Comparison of ENCODE assay signal across 8 mouse cellular contexts in the genomic region with DNA sequence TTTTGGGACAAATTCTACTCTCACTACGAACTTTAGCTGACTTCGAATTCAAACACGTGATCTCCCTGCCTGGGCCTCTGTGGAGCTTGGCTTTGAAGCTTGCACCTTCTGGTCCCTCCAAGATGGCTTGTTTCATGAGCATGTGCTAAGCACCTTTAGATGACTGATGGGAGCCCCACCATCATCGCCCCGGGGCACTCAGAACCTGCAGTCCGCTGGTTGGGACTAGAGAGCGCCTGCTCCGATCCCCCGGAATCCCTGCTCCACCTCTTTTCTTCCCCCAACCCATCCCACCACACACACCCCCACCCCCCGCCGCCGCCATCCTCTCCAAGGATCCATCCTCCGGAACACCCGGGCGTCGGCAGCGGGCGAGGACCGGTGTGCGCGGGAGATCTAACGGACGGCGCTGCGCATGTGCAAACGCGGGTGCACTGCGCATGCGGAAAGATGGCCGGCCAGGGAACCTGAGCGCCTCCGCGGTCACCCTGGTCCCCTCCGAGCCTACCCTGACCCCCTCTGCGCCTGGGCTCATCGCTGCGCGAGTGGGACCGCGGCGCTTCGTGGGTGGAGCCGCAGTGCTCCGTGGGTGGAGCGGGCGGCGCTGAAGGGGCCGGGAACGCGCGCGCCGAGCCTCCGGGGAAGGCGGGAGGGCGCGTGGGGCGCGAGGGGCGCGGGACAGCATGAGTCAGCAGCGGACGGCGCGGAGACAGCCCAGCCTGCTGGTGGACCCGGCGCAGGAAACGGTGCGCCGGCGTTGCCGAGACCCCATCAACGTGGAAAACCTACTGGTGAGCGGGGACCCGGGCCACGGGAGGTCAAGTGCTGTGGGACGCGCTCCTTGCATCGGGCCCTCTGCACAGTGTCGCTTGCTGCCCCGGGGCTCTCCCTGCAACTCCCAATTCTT. TPM values are rescaled to one million over a fixed set of nuclear protein-coding genes. Genes with fewer than 3 reads are reported as not detected.
DNase-seq lines count a peak whose midpoint lies in the region; ATAC-seq and TF ChIP-seq lines count a peak whose summit lies in the region.

TSS of gene E2f6 (plus strand) at position 439 of the 907 bp plus-strand sequence.

- peak; percentile 73 for ATAC-seq in cerebellum, adult (ENCODE audit: insufficient number of reproducible peaks, low FRiP score, low TSS enrichment)
- peak; percentile 91 for ATAC-seq in forebrain, embryonic 14.5 days
- peak; percentile 86 for ATAC-seq in liver, postnatal 0 days
- ATAC-seq in neural tube, embryonic 13.5 days (ENCODE audit: low read depth) = peak; percentile 90

- H3K4me3 ChIP-seq in E14TG2a.4 (replicated peaks; ENCODE audit: low read length) = peak within 1 kb of the TSS; percentile 83
- H3K4me3 ChIP-seq in forebrain, embryonic 14.5 days (ENCODE audit: low read depth, low read length) = peak within 1 kb of the TSS; percentile 85
- peak within 1 kb of the TSS; percentile 92 for H3K4me3 ChIP-seq in liver, postnatal 0 days (ENCODE audit: low read depth, low read length)
- H3K4me3 ChIP-seq in neural tube, embryonic 13.5 days = peak within 1 kb of the TSS; percentile 89
- H3K4me3 ChIP-seq in testis, adult 2 months (ENCODE audit: control insufficient read depth, low read depth, low read length) = peak within 1 kb of the TSS; percentile 78

- TF ChIP-seq EP300 in liver, postnatal 0 days (IDR thresholded peaks at IDR 0.05; ENCODE audit: low read depth) = no peak

- intact Hi-C loops in heart, postnatal 10 days (cut with DNase I) = no loop called here

- no peak for TF ChIP-seq CTCF in E14TG2a.4 (conservative IDR thresholded peaks at IDR 0.05; ENCODE audit: low read length)
- TF ChIP-seq CTCF in liver, postnatal 0 days (IDR thresholded peaks at IDR 0.05; ENCODE audit: low read depth) = no peak
- TF ChIP-seq CTCF in testis, adult 2 months (IDR thresholded peaks at IDR 0.05; ENCODE audit: control insufficient read depth, insufficient read depth, insufficient replicate concordance, low read depth, low read length) = no peak

- peaks cover 3% of the 10 kb centered on the region; the same call in 1 of the 2 replicates for H3K9me3 ChIP-seq in E14TG2a.4 (ENCODE audit: low read length)
- no peaks in the 10 kb centered on the region for H3K9me3 ChIP-seq in forebrain, embryonic 14.5 days (replicated peaks; ENCODE audit: control insufficient read depth, low read length)
- H3K9me3 ChIP-seq in liver, postnatal 0 days (ENCODE audit: low read length) = no peaks in the 10 kb centered on the region
- no peaks in the 10 kb centered on the region for H3K9me3 ChIP-seq in neural tube, embryonic 13.5 days

- H3K9ac ChIP-seq in forebrain, embryonic 14.5 days (ENCODE audit: low read length) = peak within 1 kb of the TSS; percentile 89
- H3K9ac ChIP-seq in liver, postnatal 0 days (replicated peaks) = peak within 1 kb of the TSS; percentile 81
- H3K9ac ChIP-seq in neural tube, embryonic 13.5 days = peak within 1 kb of the TSS; percentile 91

- H3K4me1 ChIP-seq in E14TG2a.4 (replicated peaks; ENCODE audit: low read depth, low read length) = peaks cover 10% of the 10 kb centered on the region
- peaks cover 10% of the 10 kb centered on the region; the same call in 1 of the 2 replicates for H3K4me1 ChIP-seq in forebrain, embryonic 14.5 days (ENCODE audit: control insufficient read depth, insufficient read depth, low read length)
- peaks cover 16% of the 10 kb centered on the region for H3K4me1 ChIP-seq in liver, postnatal 0 days (ENCODE audit: insufficient read depth)
- peaks cover 20% of the 10 kb centered on the region for H3K4me1 ChIP-seq in neural tube, embryonic 13.5 days (replicated peaks)
- peaks cover 5% of the 10 kb centered on the region for H3K4me1 ChIP-seq in testis, adult 2 months (ENCODE audit: control insufficient read depth, insufficient read depth, low read length)

- H3K27ac ChIP-seq in forebrain, embryonic 14.5 days (ENCODE audit: low read depth, low read length) = peak within 1 kb of the TSS; percentile 63
- no peak within 1 kb of the TSS for H3K27ac ChIP-seq in liver, postnatal 0 days (ENCODE audit: low read depth)
- peak within 1 kb of the TSS; percentile 82 for H3K27ac ChIP-seq in neural tube, embryonic 13.5 days (replicated peaks)
- peak within 1 kb of the TSS; percentile 39; the same call in 1 of the 2 replicates for H3K27ac ChIP-seq in testis, adult 2 months (ENCODE audit: control insufficient read depth, insufficient read depth, low read depth, low read length)

- peak; percentile 90 for DNase-seq in forebrain, embryonic 14.5 days (ENCODE audit: low spot score)
- peak; percentile 89 to 90 for DNase-seq in heart, postnatal 10 days
- DNase-seq in layer of hippocampus, adult 11-12 months (ENCODE audit: low spot score) = peak; percentile 79
- peak; percentile 83 for DNase-seq in liver, postnatal 0 days

- peaks cover 56% of the 10 kb centered on the region for H3K27me3 ChIP-seq in E14TG2a.4 (ENCODE audit: insufficient read depth, low read length)
- peaks cover 5% of the 10 kb centered on the region; the same call in 1 of the 2 replicates for H3K27me3 ChIP-seq in forebrain, embryonic 14.5 days (replicated peaks; ENCODE audit: control insufficient read depth, insufficient read depth, low read length)
- peaks cover 7% of the 10 kb centered on the region; the same call in 1 of the 2 replicates for H3K27me3 ChIP-seq in liver, postnatal 0 days (ENCODE audit: insufficient read depth, low read length)
- peaks cover 35% of the 10 kb centered on the region for H3K27me3 ChIP-seq in neural tube, embryonic 13.5 days
- no peaks in the 10 kb centered on the region for H3K27me3 ChIP-seq in testis, adult 2 months (ENCODE audit: control insufficient read depth, insufficient read depth, low read length)

- peak within 1 kb of the TSS; percentile 89 for H3K4me2 ChIP-seq in forebrain, embryonic 14.5 days (ENCODE audit: low read length)
- peak within 1 kb of the TSS; percentile 89 for H3K4me2 ChIP-seq in liver, postnatal 0 days (ENCODE audit: low read depth, low read length)
- H3K4me2 ChIP-seq in neural tube, embryonic 13.5 days = peak within 1 kb of the TSS; percentile 86

- H3K36me3 ChIP-seq in E14TG2a.4 (ENCODE audit: insufficient read depth, low read length) = peaks cover 26% of the 10 kb centered on the region
- H3K36me3 ChIP-seq in forebrain, embryonic 14.5 days (ENCODE audit: control insufficient read depth, insufficient read depth, low read length) = peaks cover 7% of the 10 kb centered on the region; the same call in 1 of the 2 replicates
- peaks cover 8% of the 10 kb centered on the region; the same call in 1 of the 2 replicates for H3K36me3 ChIP-seq in liver, postnatal 0 days (replicated peaks; ENCODE audit: insufficient read depth, low read length)
- H3K36me3 ChIP-seq in neural tube, embryonic 13.5 days = peaks cover 15% of the 10 kb centered on the region
- H3K36me3 ChIP-seq in testis, adult 2 months (ENCODE audit: control insufficient read depth, insufficient read depth, low read length) = no peaks in the 10 kb centered on the region

- WGBS in forebrain, embryonic 14.5 days = 7% methylated on average over 78 of the region's 81 CpGs
- WGBS in liver, postnatal 0 days (ENCODE audit: insufficient replicate concordance) = 7% methylated on average over 73 of the region's 81 CpGs
- 6% methylated on average over 81 of the region's 81 CpGs for WGBS in neural tube, embryonic 13.5 days

- peak; percentile 75 for TF ChIP-seq POLR2A in testis, adult 2 months (IDR thresholded peaks at IDR 0.05; ENCODE audit: control insufficient read depth, low read depth, low read length)

RNA-seq across cellular contexts. Expression of gene E2f6, which starts in this region (rescaled TPM):
- 33.9 and 36.4 TPM in 2 replicates for polyA plus RNA-seq in forebrain, embryonic 14.5 days (2014; fragmentation: Nextera tagmentation; extraction: Ambion mirVana)
- 10 to 100 TPM; 52.7 to 58.7 TPM for total RNA-seq in heart, postnatal 10 days (2021)
- polyA plus RNA-seq in liver, postnatal 0 days (2015; fragmentation: Nextera tagmentation; extraction: Ambion mirVana) = 9.0 and 9.2 TPM in 2 replicates
- 36.7 and 39.2 TPM in 2 replicates for polyA plus RNA-seq in neural tube, embryonic 13.5 days (2015; fragmentation: Nextera tagmentation; extraction: Ambion mirVana)
- polyA plus RNA-seq in testis, adult 2 months (2012; rRNA removed) = 3.2 and 5.0 TPM in 2 replicates
